Mouse (Mus musculus) layer of hippocampus, postnatal 14 days (tissue): Measurements from ENCODE around the gene Thsd4. TPM values are rescaled to one million over a fixed set of nuclear protein-coding genes. Genes with fewer than 3 reads are reported as not detected.
A peak's percentile ranks its signal among the peaks of the same experiment; 100 is the strongest.

Experiments used
- DNase-seq, 2 experiments: peaks; one replicate each; pipeline ENCODE4 v3.0.0; 2021 to 2022; ENCODE audit warnings: low spot score in 2 of 2, mixed read lengths in 1 of 2
- total RNA-seq, 2 experiments: library from RNA; stranded (reverse); gene quantifications; 2 replicates each; pipeline ENCODE4 v1.2.3; 2021

Gene Thsd4
- total RNA-seq, 2 experiments from 2014 or later, result 36.4 to 37.8 TPM

- DNase-seq, result peak; percentile 28 to 54
Observed at GRCm38 (mm10) chr9:60226155-60226554, 295.7 kb downstream of the Thsd4 start.

- no peak for DNase-seq
Observed at GRCm38 (mm10) chr9:60225453-60225852, 296.4 kb downstream of the Thsd4 start.

- DNase-seq, result peak in 1 of 2 experiments; percentile 43
Observed at GRCm38 (mm10) chr9:60224039-60224695, 297.7 kb downstream of the Thsd4 start.

- DNase-seq, result no peak
Observed at GRCm38 (mm10) chr9:60220431-60220830, 301.4 kb downstream of the Thsd4 start.

- no peak for DNase-seq
Observed at GRCm38 (mm10) chr9:60218396-60218795, 303.4 kb downstream of the Thsd4 start.

GRCm38 (mm10) chr9:60216029-60216428, 305.8 kb downstream of the Thsd4 start:
- no peak for DNase-seq

- DNase-seq, result no peak
Observed at GRCm38 (mm10) chr9:60213111-60213510, 308.7 kb downstream of the Thsd4 start.

- no peak for DNase-seq
Observed at GRCm38 (mm10) chr9:60208843-60209242, 313.0 kb downstream of the Thsd4 start.

- peak in 1 of 2 experiments; percentile 15 for DNase-seq
Observed at GRCm38 (mm10) chr9:60203141-60203540, 318.7 kb downstream of the Thsd4 start.

- DNase-seq, result peak in 1 of 2 experiments; percentile 12
Observed at GRCm38 (mm10) chr9:60200436-60200835, 321.4 kb downstream of the Thsd4 start.

- no peak for DNase-seq
Observed at GRCm38 (mm10) chr9:60198530-60199200, 323.2 kb downstream of the Thsd4 start.

GRCm38 (mm10) chr9:60195502-60195901, 326.3 kb downstream of the Thsd4 start:
- no peak for DNase-seq

- no peak for DNase-seq
Observed at GRCm38 (mm10) chr9:60194905-60195304, 326.9 kb downstream of the Thsd4 start.

GRCm38 (mm10) chr9:60192321-60192720, 329.5 kb downstream of the Thsd4 start:
- DNase-seq, result no peak

GRCm38 (mm10) chr9:60187437-60187836, 334.4 kb downstream of the Thsd4 start:
- DNase-seq, result no peak

- DNase-seq, result no peak
Observed at GRCm38 (mm10) chr9:60186948-60187347, 334.9 kb downstream of the Thsd4 start.

GRCm38 (mm10) chr9:60184083-60184482, 337.8 kb downstream of the Thsd4 start:
- no peak for DNase-seq

- DNase-seq, result no peak
Observed at GRCm38 (mm10) chr9:60182371-60182770, 339.5 kb downstream of the Thsd4 start.

GRCm38 (mm10) chr9:60180936-60181335, 340.9 kb downstream of the Thsd4 start:
- no peak for DNase-seq

GRCm38 (mm10) chr9:60180114-60180513, 341.7 kb downstream of the Thsd4 start:
- no peak for DNase-seq

- peak in 1 of 2 experiments; percentile 45 for DNase-seq
Observed at GRCm38 (mm10) chr9:60176311-60176710, 345.5 kb downstream of the Thsd4 start.

- DNase-seq, result peak; percentile 52 to 80
Observed at GRCm38 (mm10) chr9:60172459-60173060, 349.3 kb downstream of the Thsd4 start.
